Mouse (Mus musculus) intestine, embryonic 16.5 days (tissue): ENCODE results near the gene Limch1. TPM values are rescaled to one million over a fixed set of nuclear protein-coding genes. Genes with fewer than 3 reads are reported as not detected.

Source experiments
- ATAC-seq: fragments of 200-750 bp; cut with Nextera tagmentation; 2 replicates; pipeline ENCODE4 v1.8.0; 2017; ENCODE audit warnings: moderate TSS enrichment, moderate library complexity
- H3K27ac ChIP-seq: fragments of 300-500 bp; sonication (generic); 2 replicates; pipeline ENCODE4 v1.5.1; 2014; ENCODE audit warnings: mild to moderate bottlenecking, low read length
- H3K27me3 ChIP-seq: fragments of 300-500 bp; sonication (generic); replicated peaks from 2 replicates; pipeline ENCODE4 v1.6.1; 2014; ENCODE audit warnings: low read length, control low read depth, mixed read lengths; ENCODE audit not compliant: control insufficient read depth, insufficient read depth
- H3K36me3 ChIP-seq: fragments of 300-500 bp; sonication (generic); 2 replicates; pipeline ENCODE4 v1.6.1; 2014; ENCODE audit warnings: low read length, control low read depth; ENCODE audit not compliant: control insufficient read depth, insufficient read depth
- H3K4me1 ChIP-seq: fragments of 300-500 bp; sonication (generic); 2 replicates; pipeline ENCODE4 v1.6.1; 2014; ENCODE audit warnings: low read length, control low read depth, mixed read lengths; ENCODE audit not compliant: control insufficient read depth, insufficient read depth
- H3K4me2 ChIP-seq: fragments of 300-500 bp; sonication (generic); 2 replicates; pipeline ENCODE4 v1.6.1; 2014; ENCODE audit warnings: low read depth, low read length, control low read depth
- H3K4me3 ChIP-seq: fragments of 300-500 bp; sonication (generic); 2 replicates; pipeline ENCODE4 v1.5.1; 2014; ENCODE audit warnings: mild to moderate bottlenecking, low read length
- H3K9ac ChIP-seq: fragments of 300-500 bp; sonication (generic); 2 replicates; pipeline ENCODE4 v1.6.1; 2014; ENCODE audit warnings: low read depth, low read length
- H3K9me3 ChIP-seq: fragments of 300-500 bp; sonication (generic); 2 replicates; pipeline ENCODE4 v1.6.1; 2016; ENCODE audit warnings: low read length, control low read depth; ENCODE audit not compliant: control insufficient read depth
- WGBS: fragments of 180-500 bp; shearing (Covaris S2); extraction: QIAGEN DNeasy Blood & Tissue Kit; methylation state at CpG from one replicate; pipeline ENCODE4 v1.1.7; 2014; 5-methylcytosine and 5-hydroxymethylcytosine counted together
- polyA plus RNA-seq: library from polyadenylated mRNA; unstranded; fragments of >200 nt; fragmentation: Nextera tagmentation; extraction: Ambion mirVana; gene quantifications from 2 replicates; pipeline ENCODE4 v1.2.1, GENCODE M21; 2015

Gene Limch1
- polyA plus RNA-seq, 1 experiment from 2014 or later: 8.5 TPM

- ATAC-seq: no peak
- Histone ChIP-seq H3K9me3 (no peaks in the 10 kb centered on the region), H3K27ac (no peak overlapping the region), H3K4me2 (no peak overlapping the region), H3K4me3 (no peak overlapping the region), H3K9ac (no peak overlapping the region), H3K4me1 (no peaks in the 10 kb centered on the region), H3K36me3 (no peaks in the 10 kb centered on the region), H3K27me3 (no peaks in the 10 kb centered on the region)
- 72% methylated on average over 16 of the region's 16 CpGs for WGBS
These were observed 283.2 kb downstream of the Limch1 start for GRCm38 (mm10) chr5:67028786-67029185.

GRCm38 (mm10) chr5:67029946-67030345 lies 284.3 kb downstream of the Limch1 start:
- 55% methylated on average over 3 of the region's 3 CpGs for WGBS
- H3K9ac ChIP-seq: no peak overlapping the region
- H3K9me3 ChIP-seq: no peaks in the 10 kb centered on the region
- no peak overlapping the region for H3K4me2 ChIP-seq
- H3K27ac ChIP-seq: no peak overlapping the region
- ATAC-seq: no peak
- H3K4me1 ChIP-seq: no peaks in the 10 kb centered on the region
- H3K4me3 ChIP-seq: no peak overlapping the region
- no peaks in the 10 kb centered on the region for H3K36me3 ChIP-seq
- no peaks in the 10 kb centered on the region for H3K27me3 ChIP-seq

GRCm38 (mm10) chr5:67032601-67033000 lies 287.0 kb downstream of the Limch1 start:
- H3K4me2 ChIP-seq: no peak overlapping the region
- no peak overlapping the region for H3K27ac ChIP-seq
- H3K4me1 ChIP-seq: no peaks in the 10 kb centered on the region
- H3K27me3 ChIP-seq: no peaks in the 10 kb centered on the region
- no peaks in the 10 kb centered on the region for H3K9me3 ChIP-seq
- no peak overlapping the region for H3K9ac ChIP-seq
- no peak overlapping the region for H3K4me3 ChIP-seq
- no peak for ATAC-seq
- H3K36me3 ChIP-seq: no peaks in the 10 kb centered on the region
- WGBS: 75% methylated on average over 7 of the region's 7 CpGs

- Histone ChIP-seq H3K36me3 (no peaks in the 10 kb centered on the region), H3K4me1 (no peaks in the 10 kb centered on the region), H3K9ac (no peak overlapping the region), H3K4me3 (no peak overlapping the region), H3K27ac (no peak overlapping the region), H3K27me3 (no peaks in the 10 kb centered on the region), H3K9me3 (no peaks in the 10 kb centered on the region), H3K4me2 (no peak overlapping the region)
- ATAC-seq: no peak
- 72% methylated on average over 8 of the region's 9 CpGs for WGBS
These were observed 298.3 kb downstream of the Limch1 start for GRCm38 (mm10) chr5:67043932-67044331.

- no peak overlapping the region for H3K4me2 ChIP-seq
- H3K27ac ChIP-seq: no peak overlapping the region
- no peaks in the 10 kb centered on the region for H3K9me3 ChIP-seq
- WGBS: 19% methylated on average over 4 of the region's 4 CpGs
- no peak overlapping the region for H3K9ac ChIP-seq
- H3K4me3 ChIP-seq: no peak overlapping the region
- no peaks in the 10 kb centered on the region for H3K27me3 ChIP-seq
- ATAC-seq: no peak
- H3K36me3 ChIP-seq: no peaks in the 10 kb centered on the region
- H3K4me1 ChIP-seq: no peaks in the 10 kb centered on the region
These were observed 302.4 kb downstream of the Limch1 start for GRCm38 (mm10) chr5:67048003-67048402.

- no peaks in the 10 kb centered on the region for H3K36me3 ChIP-seq
- WGBS: 87% methylated on average over 6 of the region's 6 CpGs
These were observed 312.2 kb downstream of the Limch1 start for GRCm38 (mm10) chr5:67057803-67058202.

GRCm38 (mm10) chr5:67060519-67060918 lies 314.9 kb downstream of the Limch1 start:
- H3K27me3 ChIP-seq: no peaks in the 10 kb centered on the region
- no peaks in the 10 kb centered on the region for H3K4me1 ChIP-seq
- H3K27ac ChIP-seq: no peak overlapping the region
- H3K9me3 ChIP-seq: no peaks in the 10 kb centered on the region
- H3K36me3 ChIP-seq: no peaks in the 10 kb centered on the region
- whole genome bisulfite sequencing: 45% methylated on average over 4 of the region's 4 CpGs
- H3K9ac ChIP-seq: no peak overlapping the region
- no peak overlapping the region for H3K4me3 ChIP-seq
- no peak for ATAC-seq
- no peak overlapping the region for H3K4me2 ChIP-seq

More at GRCm38 (mm10) chr5:67057803-67058202, 312.2 kb downstream of the Limch1 start:
- H3K27ac ChIP-seq: no peak overlapping the region
- H3K27me3 ChIP-seq: no peaks in the 10 kb centered on the region
- no peak overlapping the region for H3K4me2 ChIP-seq
- H3K4me1 ChIP-seq: no peaks in the 10 kb centered on the region
- ATAC-seq: no peak
- no peak overlapping the region for H3K9ac ChIP-seq
- H3K9me3 ChIP-seq: no peaks in the 10 kb centered on the region
- no peak overlapping the region for H3K4me3 ChIP-seq

GRCm38 (mm10) chr5:67063596-67063995 lies 318.0 kb downstream of the Limch1 start:
- Histone ChIP-seq H3K9me3 (no peaks in the 10 kb centered on the region), H3K27me3 (no peaks in the 10 kb centered on the region), H3K4me3 (no peak overlapping the region), H3K9ac (no peak overlapping the region), H3K4me1 (no peaks in the 10 kb centered on the region), H3K4me2 (no peak overlapping the region), H3K36me3 (no peaks in the 10 kb centered on the region), H3K27ac (no peak overlapping the region)
- WGBS: 69% methylated on average over 9 of the region's 9 CpGs
- ATAC-seq: no peak

GRCm38 (mm10) chr5:67083117-67083516 lies 337.5 kb downstream of the Limch1 start:
- Histone ChIP-seq H3K4me2 (no peak overlapping the region), H3K4me3 (no peak overlapping the region), H3K9ac (no peak overlapping the region), H3K27me3 (peaks cover 2% of the 10 kb centered on the region; the same call in 1 of the 2 replicates), H3K27ac (no peak overlapping the region), H3K4me1 (no peaks in the 10 kb centered on the region), H3K36me3 (no peaks in the 10 kb centered on the region), H3K9me3 (peaks cover 4% of the 10 kb centered on the region; the same call in 1 of the 2 replicates)
- ATAC-seq: no peak
- WGBS: 44% methylated on average over 6 of the region's 6 CpGs

GRCm38 (mm10) chr5:67090856-67091255 lies 345.2 kb downstream of the Limch1 start:
- peaks cover under 1% of the 10 kb centered on the region; the same call in 1 of the 2 replicates for H3K4me1 ChIP-seq
- H3K36me3 ChIP-seq: no peaks in the 10 kb centered on the region
- H3K27ac ChIP-seq: no peak overlapping the region
- H3K9me3 ChIP-seq: no peaks in the 10 kb centered on the region
- no peak overlapping the region for H3K4me3 ChIP-seq
- ATAC-seq: no peak
- no peak overlapping the region for H3K9ac ChIP-seq
- peaks cover 42% of the 10 kb centered on the region for H3K27me3 ChIP-seq
- 65% methylated on average over 5 of the region's 5 CpGs for WGBS
- H3K4me2 ChIP-seq: no peak overlapping the region
